Mouse (Mus musculus) right cerebral cortex, adult 2 months (tissue): ENCODE data around the gene Igf1r.

ENCODE experiments used
- DNase-seq, 2 experiments: peaks; one replicate each; pipeline ENCODE4 v3.0.0; 2021 to 2022; ENCODE audit warnings: low spot score in 2 of 2

Igf1r gene

DNA sequence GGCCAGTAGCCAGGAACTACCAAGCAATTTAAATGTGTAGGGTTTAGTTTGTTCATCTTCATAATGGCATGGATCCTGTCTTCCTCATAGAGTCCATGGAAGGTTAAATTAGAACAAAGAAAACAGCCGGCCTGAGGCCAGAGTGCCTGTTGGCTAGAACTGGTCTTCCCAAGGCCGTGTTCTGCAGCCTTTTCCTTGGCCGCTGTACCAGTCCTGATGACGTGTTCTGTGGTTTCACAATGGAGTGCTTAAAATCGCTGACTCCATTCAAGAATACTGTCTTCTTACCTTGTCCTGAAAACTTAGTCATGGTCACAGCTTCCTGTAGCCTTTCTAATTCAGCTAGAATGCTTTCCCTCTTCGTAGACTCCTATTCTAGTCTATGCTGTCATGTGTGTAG lies 53.9 kb downstream of the Igf1r start:
- DNase-seq, result no peak

DNA sequence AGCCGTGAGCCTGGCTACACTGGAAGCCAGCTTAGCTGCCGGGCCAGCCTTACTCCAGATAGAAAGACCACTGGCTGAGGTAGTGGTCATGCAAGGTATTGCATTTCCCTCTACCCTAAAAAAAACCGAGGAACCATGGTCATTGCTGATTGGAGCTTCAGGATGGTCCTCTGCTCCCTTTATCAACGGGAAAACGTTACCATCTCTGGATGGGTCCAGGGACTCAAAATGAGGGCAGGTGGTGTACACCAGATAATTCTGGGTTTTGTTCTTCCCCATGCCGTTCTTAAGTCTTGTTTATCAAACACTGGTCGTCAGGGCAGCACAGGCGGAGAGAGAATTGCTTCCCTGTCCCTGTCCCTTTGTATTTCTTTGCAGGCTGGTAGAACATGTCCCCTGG lies 57.0 kb downstream of the Igf1r start:
- no peak for DNase-seq

DNA sequence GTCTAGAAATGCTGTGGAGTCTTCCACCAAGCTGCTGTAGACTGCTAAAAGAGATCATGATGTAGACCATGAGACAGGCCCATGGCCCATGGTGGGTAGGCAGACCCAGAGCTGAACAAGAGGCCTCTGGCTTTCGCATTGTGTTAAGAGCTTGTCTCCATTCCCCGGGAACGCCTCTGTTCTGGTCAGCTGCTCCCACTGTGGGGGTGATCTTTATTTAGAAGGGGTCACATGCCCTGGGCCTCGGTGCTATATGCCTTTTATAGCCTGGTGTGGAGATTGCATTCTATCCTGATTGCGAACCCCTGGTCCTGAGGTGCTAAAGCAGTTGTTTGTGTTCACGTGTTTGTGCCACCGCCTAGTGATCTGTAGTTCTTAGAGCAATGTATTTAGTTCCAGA lies 57.5 kb downstream of the Igf1r start:
- DNase-seq, result no peak

DNA sequence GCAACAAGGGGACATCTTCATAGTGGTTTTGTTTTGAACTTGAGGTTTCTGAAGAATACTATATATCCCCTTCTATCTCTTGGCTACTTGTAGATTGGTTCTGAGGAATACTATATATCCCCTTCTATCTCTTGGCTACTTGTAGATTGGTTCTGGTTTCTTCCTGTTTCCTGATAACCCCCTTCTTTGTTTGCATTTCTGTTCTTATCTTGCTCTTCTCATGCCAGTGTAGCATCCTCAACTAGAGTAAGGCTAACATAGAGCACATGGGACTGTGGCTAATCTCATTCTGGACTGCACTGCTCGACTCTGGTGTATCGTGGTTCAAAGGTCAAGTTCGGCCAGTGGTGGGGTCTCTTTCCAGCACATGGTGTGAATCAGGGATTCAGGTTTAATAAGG lies 58.2 kb downstream of the Igf1r start:
- no peak for DNase-seq

DNA sequence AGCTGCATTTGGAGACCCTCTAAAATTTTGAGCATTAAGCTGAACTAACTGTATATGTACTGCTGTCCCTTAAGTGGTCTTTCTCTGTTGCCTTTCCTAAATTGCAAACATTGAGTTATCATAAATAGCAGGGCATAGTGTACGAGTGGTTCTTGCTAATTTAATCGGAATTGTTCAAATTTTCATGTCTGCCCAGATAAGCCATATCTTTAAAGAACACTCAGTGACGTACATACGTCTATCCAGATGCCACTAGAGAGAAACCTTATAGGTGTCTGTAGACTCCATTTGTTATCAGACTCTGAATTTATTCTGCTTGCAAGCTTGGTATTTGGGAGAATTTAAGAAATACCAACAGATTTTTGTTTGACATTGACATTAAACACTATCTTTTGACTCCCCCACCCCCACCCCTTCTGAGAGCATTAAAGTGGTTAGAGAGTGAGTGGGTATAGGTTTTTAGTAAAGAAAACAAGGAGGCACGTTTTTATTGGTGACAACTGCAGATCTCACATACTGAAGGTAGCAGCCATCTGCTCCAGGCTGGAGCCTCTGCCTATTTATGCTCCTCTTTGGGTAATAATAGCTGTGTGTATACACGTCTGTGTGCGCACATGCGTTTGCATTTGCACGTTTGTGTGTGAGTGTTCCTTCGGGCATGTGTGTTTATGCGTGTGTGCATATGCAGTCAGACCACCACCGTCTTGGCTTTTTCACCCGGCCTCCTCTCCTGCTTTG lies 58.9 kb downstream of the Igf1r start:
- peak in 1 of 2 experiments; percentile 36 for DNase-seq

DNA sequence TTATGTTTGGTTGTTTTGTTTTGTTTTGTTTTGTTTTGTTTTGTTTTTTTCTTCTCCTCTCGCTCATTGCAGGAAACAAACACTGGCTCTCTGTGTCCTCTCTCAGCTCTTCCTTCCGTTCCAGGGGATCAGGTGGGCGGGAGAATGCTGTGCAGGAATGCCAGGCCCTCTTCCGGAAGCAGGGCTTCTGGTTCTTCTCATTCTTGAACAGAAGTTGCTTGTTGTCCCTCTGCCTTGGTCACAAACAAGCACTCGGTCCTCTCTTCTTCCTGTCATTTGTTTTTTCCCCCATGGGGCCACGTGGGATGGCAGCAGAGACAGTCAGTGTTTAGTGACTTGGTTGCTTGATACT lies 59.5 kb downstream of the Igf1r start:
- peak; percentile 23 to 32 for DNase-seq

DNA sequence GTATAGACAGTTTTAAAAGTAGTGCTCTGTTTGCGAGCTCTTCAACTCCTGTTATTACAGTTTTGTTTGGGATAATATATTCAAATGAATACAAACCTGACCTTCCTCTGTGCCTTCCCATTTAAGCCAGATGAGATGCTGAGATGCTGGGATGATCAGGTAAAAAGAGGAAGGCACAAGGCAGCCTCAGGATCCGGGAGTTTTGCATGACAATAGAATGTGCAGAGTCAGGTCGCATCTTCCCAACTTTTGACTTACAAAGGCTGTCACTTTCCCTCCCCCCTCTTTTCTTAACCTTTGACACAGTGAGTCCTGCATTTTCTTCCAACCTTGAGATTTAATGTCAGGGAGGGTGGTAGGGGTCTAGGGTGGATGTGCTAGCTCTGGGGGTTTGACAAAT lies 61.9 kb downstream of the Igf1r start:
- DNase-seq, result no peak

DNA sequence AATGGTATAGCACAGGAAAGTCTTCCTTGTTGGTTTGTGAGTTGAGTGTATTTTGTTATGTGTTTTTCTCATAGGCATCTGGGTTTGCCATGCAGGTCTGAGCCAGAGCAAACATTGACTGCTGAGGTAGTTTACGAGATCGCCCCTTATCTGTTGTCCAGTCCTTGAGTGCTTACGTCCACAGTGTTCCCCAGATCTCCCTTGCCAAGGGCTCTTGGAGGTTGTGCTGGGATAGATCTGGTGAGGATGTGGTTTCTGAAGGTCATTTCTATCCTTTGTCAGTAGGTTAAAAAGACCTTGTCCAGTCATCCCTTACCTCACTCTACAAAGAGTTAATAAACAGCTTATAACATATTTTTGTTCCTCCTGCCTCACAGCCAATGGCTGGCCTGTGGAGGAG lies 62.8 kb downstream of the Igf1r start:
- DNase-seq, result no peak

DNA sequence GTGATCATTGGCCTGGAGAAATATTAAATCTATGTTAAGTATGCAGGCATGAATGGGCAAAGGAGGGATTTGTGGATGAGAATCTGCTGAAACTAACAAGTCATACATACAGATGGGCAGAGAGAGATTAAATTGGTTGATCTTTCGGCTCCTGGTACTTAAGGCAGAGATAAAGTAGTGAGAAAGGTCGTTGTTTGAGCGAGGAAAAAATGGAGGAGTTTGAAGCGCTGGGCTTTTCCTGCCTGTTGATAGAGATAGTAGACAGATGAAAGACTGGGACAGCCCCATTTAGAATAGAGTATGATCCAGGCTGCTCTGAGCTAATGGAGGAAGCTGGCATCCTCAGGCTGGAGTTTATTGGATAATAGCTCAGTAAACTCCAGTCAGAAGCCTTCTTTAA lies 65.4 kb downstream of the Igf1r start:
- DNase-seq, result no peak

DNA sequence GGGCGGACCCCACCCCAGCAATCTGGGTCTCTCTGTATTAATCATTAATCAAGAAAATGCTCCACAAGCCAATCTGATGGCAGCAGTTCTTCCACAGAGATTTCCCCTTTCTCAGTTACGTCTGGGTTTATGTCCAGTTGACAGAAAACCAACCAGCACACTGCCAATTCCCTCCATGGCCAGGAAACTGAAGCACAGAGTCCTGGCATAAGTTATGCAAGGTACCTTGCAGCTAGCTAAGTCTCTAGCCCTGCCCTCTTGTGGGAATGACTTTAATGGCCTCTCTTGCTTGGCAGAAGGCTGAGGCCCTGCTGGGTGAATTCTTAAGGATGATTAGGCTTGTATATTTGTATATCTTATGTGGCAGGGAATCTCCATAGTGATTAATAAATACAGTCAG lies 67.9 kb downstream of the Igf1r start:
- DNase-seq, result no peak

DNA sequence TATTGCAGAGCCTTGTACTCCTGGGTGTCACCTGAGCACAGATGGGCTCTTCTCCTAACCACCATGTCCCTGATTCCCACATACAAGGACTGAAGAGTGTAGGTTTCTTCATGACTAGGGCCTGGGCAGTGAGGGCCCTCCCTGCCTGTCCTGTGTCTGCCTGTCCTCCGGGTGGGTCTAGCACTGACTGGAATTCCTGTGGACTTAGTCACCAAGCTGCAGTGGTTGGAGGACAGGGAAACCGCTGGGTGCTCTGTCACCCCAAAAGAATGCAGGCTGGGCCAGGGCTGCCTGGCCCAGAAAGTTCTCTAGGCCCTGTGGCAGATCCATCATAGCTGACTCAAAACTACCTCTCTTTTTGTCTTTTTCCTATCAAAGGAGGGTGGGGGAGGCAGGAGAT lies 69.1 kb downstream of the Igf1r start:
- no peak for DNase-seq

DNA sequence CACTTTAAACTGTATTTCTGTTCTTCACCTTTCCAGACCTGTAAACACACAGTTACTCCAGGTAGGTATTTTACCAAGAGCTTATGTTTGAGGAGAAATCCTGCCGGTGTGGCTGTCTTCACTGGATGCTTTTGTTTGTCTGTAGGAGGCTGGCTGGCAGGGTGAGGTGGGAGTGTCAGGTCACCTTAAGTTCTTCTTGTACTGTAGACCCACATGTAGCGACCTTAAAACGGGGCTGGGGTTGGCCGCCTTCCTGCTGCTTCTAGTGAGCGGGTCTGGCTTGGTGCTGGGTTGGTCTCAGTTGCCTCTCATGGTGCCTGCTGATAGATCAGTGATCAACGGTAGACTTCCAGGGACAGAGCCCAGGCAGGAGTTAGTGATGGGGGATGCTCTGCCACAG lies 69.6 kb downstream of the Igf1r start:
- no peak for DNase-seq

DNA sequence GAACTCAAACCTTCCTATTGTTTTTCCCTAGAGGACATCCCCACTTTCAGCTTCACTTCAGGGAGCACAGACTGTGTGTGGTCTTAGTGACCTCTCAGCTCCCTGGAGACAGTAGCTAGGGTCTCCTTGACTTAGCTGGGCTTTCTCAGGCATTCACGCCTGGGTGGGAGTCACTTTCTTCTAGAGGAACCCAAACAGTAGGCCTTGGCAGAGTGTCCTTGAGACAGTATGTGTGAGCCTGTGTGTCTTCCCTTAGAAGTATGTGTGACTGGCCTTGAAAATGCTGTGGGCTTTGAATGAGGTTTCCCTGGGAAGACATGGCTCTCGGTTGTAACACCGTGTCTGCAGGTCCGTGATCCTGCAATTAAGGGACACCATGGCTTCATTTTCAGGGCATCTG lies 71.3 kb downstream of the Igf1r start:
- DNase-seq, result no peak

DNA sequence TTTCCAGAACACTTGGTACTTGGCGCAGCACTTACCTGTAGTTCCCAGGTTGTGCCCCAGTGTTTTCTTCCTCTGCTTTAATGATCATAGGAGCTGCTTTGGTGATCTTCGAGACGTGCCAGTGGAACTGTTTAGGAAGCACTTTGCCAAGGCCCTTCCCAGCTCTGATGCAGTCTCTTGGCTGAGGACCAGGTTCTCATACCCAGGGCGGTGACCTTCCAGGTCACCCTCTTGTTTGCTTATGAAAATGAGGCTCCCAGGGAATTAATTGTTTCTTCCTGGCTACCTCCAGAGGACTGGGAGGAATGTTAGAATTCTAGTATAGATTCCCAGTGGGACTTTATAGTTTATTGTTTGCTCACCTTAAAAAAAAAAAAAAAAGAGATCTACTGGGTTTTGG lies 72.0 kb downstream of the Igf1r start:
- DNase-seq, result no peak

DNA sequence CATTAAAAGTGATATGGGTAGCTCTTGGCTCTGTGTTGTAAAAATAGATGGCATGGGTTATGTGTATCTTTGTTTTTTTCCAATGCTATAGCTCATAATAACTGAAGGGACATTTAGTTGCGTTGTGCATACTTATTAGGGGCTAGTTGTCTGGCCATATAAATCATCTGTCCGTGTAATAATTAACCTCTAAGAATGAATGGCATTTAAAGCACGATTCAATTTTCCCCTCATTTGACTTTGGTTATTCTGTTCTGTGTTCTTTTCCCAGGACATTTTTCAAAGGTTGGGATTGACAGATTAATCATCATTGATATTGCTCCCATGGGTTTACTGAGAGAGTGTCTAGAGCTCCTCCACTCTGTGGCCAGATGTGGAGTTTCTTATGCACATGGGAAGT lies 72.8 kb downstream of the Igf1r start:
- no peak for DNase-seq

DNA sequence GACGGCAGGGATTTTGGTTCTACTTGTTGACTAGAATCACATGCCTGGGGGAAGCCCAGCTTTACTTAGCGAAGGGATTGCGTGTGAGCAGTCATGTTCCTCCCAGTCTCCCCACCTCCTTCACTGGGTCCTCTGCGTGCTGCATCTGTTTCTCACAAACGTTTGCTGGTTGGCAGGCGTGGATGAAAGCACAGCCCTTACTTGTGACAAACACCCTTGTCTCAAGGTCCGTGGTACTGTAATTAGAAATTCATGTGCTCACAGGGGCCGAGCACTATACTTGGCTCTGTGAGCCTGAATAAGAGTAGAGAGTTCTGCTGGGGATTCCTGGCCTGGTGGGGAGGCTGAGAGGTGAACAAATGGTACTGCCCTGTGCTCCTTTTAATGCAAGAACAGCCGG lies 73.4 kb downstream of the Igf1r start:
- DNase-seq, result no peak

DNA sequence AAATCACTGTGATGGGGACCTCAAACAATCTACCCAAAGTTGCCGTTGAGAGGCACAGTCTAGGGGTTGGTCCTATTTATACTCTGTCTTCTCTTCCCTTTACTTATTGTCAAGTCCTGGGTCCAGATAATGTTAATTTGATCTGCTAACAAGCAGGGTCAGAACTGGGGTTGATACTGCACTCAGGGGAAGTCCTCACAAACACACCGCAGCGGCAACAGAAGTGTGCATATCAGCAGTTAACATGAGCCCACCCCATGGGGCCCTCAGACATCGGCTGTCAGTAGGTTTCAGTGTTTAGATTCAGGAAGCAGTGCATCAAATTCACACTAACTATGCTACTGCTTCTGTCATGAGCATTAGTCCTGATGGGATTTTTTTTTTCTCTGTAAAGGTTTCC lies 75.5 kb downstream of the Igf1r start:
- no peak for DNase-seq

DNA sequence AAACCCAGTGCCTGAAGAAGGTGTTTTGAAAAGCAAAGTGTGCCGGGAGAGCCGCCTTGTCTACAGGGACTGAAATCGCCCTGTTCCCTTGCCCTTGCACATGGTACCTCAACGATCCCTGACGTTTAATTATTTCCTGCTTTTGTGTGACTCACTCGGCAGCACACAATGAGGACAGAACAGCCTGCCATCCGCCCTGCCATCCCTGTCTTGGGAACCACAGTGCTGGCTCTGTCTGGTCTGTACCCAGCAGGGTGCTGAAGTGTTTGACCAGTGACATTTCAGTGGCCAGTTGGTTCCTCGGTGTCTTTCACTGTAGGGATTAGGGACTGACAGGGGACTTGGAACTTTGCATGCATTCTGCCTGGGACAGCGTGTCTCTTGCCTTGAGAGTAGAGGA lies 78.2 kb downstream of the Igf1r start:
- DNase-seq, result no peak

DNA sequence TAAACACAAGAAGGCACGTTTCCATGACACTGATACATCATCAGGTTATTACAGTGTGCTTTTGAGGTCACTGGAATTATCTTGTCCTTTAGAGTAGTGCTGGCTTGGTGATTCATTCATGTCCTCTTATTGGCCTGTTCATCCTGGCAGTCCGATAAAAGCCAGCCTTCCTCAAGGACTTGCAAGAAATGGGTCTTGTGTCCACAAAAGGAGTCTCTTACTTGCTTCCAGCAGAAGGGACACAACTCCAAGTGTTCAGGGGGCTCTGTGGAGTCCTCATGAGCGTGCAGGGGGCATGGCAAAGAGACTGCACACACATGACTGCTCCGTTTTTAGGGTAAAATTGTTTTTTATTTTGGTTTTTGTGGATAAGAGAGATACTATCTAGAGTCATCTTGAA lies 83.9 kb downstream of the Igf1r start:
- DNase-seq, result no peak

DNA sequence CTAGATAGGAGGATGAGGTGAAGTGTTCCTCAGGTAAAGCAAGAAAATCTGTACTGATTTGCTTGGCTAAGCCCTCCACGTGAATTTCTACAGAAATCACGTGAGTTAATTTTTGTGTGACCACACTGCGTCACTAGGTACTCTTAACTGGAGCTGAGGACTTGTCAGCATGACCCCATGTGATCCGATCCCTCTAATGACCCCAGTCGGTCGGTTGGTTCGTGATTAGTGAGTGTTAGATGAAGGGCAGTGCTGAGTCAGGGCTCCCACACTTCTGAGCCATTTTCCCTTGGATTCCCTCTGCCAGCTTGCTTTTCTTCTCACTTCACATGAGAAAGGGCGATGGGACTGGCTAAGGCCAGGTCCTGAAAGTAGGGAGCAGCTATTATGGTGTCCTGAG lies 86.2 kb downstream of the Igf1r start:
- no peak for DNase-seq

DNA sequence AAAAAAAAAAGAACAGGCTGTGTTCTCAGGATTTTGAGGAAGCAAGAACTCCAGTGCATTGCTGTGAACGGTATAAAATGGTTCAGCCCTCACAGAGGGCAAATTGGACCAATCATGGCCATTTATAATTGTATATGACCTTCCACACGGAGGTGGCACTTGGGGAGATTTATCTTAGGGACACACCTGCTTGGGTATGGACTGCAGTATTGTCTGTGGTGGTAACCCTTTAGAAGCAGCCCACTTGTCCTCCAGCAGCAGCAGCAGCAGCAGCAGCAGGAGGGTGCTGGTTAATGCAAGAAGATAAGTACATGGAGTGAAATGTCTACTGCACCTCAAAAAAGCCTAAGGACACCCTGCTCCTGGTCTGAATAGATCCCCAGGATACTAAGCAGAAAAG lies 86.9 kb downstream of the Igf1r start:
- DNase-seq, result no peak

DNA sequence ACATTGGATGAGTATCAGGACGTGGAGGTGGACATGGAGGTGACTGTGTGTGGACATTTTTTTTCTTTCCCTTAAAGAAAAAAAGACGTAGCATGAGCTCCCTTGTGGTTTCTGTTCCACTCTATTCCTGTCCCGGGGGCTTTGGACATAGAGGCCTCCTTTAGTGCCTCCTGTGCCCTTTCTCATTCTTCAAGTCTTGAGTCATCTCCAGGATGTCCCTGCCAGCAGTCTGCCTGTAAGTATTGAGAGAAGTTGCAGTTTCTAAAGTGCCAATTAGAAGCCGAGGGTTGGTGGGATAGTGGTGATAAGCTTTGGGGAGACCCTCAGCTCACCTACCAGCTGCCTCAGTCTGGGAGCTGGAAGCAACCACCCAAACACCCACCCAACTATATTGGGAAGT lies 92.0 kb downstream of the Igf1r start:
- DNase-seq, result no peak

DNA sequence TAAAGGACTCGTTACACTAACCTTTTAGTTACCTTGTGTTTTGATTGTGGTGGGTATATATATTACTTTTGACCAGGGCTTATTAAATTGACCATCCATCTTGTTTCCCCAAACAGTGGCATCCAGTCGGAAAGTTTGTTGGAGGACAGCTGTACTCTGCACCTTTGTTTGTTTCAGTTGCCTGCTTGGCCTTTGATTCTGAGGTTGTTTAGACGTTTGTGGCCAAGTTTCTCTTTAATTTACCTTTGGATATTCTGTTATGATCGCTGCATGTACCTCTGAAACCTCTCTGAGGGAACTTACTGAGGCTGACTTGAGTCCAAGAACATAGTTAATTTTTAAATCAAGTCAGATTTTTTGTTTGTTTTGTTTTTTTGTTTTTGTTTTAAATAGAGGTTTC lies 94.5 kb downstream of the Igf1r start:
- no peak for DNase-seq

DNA sequence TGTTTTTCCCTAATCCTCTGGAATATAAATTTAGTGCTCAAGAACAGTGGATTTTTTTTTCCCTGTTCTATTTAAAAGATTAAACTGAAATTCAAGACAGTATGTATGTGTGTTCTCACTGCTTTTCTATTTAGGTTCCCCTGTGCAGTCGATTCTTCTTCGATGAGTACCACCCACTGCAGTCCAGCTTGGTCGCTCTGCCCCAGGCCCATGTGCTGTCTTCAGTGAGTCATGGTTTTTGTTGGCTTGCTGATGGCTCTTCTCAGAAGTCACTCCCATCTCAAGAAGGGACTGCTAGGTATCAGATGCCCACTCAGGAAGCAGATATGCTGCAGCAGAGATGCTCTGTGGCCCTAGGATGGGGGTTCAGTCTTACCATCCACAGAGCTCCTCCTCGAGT lies 95.9 kb downstream of the Igf1r start:
- DNase-seq, result peak; percentile 43 to 49

DNA sequence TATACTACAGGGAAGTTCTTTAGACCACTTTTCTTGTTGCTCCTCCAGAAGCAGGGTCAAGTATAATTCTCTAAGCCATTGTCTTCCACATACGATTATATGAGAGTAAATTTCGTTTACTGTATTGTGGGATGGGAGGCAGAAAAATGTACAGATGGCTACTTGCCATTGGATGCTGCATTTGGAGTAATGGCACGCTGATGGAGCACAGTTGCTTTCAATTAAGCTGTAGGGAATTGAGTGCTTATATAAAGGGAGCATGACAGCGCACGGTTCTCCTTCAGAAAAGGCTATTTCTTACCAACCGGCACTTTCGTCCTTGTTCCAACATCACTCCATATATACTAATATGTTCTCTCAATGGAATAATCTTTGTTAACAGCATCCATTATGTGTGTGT lies 96.4 kb downstream of the Igf1r start:
- no peak for DNase-seq
